Mouse (Mus musculus) erythroblast, embryonic 14.5 days (primary cell): Measurements from ENCODE around the gene Olfml1.

ENCODE experiments used
- GATA1 ChIP-seq: IDR thresholded peaks from 2 replicates; pipeline ENCODE4 v1.6.1; 2012; ENCODE audit warnings: low read length, inconsistent platforms, mixed read lengths
- TAL1 ChIP-seq: IDR thresholded peaks from 3 replicates; pipeline ENCODE4 v1.6.1; 2012; ENCODE audit warnings: low read length, inconsistent platforms, mixed read lengths

DNA sequence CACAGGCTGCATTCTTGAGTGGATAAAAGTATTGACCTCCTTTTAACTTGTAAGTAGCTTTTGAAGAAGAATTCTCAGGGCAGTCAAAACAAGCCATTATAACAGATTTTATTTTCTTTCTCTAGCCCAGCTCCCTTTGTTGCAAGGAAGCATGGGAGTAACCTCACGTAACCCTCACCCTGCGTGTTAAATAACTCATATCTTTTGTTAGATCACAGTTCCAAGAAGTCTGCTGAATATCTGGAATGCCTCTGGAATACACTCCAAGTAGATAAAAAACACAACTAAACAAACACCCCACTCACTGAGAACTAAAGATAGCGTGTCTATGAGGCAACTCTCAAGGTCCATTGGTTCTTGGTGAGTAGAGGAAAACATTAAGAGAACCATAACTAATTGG, 7.0 kb downstream of the Olfml1 start:
- TF ChIP-seq TAL1, result no peak
- TF ChIP-seq GATA1, result no peak
